Mouse (Mus musculus) neural tube, embryonic 12.5 days (tissue): ENCODE measurements around the gene Tspo2. TPM values are rescaled to one million over a fixed set of nuclear protein-coding genes. Genes with fewer than 3 reads are reported as not detected.

Experiments
- ATAC-seq: fragments of 200-750 bp; cut with Nextera tagmentation; 2 replicates; pipeline ENCODE4 v1.8.0; 2017; ENCODE audit warnings: low read depth, mild to moderate bottlenecking, moderate TSS enrichment, moderate library complexity; ENCODE audit not compliant: low FRiP score
- H3K27ac ChIP-seq: fragments of 300-500 bp; sonication (generic); 2 replicates; pipeline ENCODE4 v1.5.1; 2016
- H3K27me3 ChIP-seq: fragments of 300-500 bp; sonication (generic); replicated peaks from 2 replicates; pipeline ENCODE4 v1.6.1; 2016; ENCODE audit warnings: mild to moderate bottlenecking
- H3K36me3 ChIP-seq: fragments of 300-500 bp; sonication (generic); 2 replicates; pipeline ENCODE4 v1.6.1; 2016; ENCODE audit warnings: mild to moderate bottlenecking
- H3K4me1 ChIP-seq: fragments of 300-500 bp; sonication (generic); 2 replicates; pipeline ENCODE4 v1.6.1; 2016
- H3K4me2 ChIP-seq: fragments of 300-500 bp; sonication (generic); replicated peaks from 2 replicates; pipeline ENCODE4 v1.6.1; 2016; ENCODE audit warnings: mild to moderate bottlenecking
- H3K4me3 ChIP-seq: fragments of 300-500 bp; sonication (generic); 2 replicates; pipeline ENCODE4 v1.5.1; 2016
- H3K9ac ChIP-seq: fragments of 300-500 bp; sonication (generic); 2 replicates; pipeline ENCODE4 v1.6.1; 2016; ENCODE audit warnings: mild to moderate bottlenecking
- H3K9me3 ChIP-seq: fragments of 300-500 bp; sonication (generic); 2 replicates; pipeline ENCODE4 v1.6.1; 2016; ENCODE audit warnings: mild to moderate bottlenecking
- WGBS: fragments of 180-500 bp; shearing (Covaris S2); methylation state at CpG from one replicate; pipeline ENCODE4 v1.1.7; 2016; 5-methylcytosine and 5-hydroxymethylcytosine counted together
- polyA plus RNA-seq: library from polyadenylated mRNA; unstranded; fragments of >200 nt; fragmentation: Nextera tagmentation; extraction: Ambion mirVana; gene quantifications from 2 replicates; pipeline ENCODE4 v1.2.1, GENCODE M21; 2016

Tspo2 gene
- polyA plus RNA-seq, 1 experiment from 2014 or later, result 1.5 TPM

DNA sequence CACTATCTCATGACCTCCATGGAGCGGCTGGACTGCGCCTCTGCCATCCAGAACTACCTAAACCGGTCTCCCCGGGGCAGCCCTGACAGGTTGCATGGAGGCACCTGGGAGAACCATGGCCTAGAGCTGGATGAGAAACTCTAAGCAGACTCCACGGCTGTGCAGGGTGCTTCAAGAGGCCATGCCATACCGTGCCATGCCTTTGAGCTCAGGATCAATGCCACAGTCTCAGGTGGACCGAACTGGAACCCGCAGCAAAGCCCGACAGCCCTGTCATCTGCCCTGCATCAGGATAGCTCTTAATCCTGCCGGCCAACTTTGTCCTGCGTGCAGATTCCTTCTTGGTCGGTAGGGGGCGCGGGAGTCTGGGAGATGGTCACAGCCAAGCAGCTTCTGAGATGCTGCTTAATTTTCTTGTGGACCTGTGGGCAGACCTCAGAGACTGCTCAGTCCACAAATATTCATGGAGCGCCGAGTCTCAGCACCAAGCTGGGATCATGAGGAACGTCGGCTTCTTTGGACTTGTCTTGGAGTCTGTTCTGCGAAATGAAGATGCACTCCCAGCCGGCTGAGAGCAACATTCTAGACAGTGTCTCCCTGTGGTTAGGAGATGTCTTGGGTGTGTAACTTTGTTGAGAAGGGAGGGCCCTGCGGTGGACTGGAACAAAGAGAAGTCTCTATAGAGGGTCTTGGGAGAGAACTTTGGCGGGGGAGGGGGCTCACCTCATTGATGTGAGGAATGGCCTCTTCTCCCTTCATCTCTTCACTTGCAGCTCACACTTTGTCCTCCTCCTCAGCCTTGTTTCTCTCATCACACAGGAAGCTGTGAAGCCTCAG lies 16.3 kb upstream of the Tspo2 start:
- 8% methylated on average over 22 of the region's 22 CpGs for WGBS
- ATAC-seq, result peak; percentile 78
- H3K27ac ChIP-seq, result no peak overlapping the region
- H3K4me1 ChIP-seq, result no peaks in the 10 kb centered on the region
- H3K9me3 ChIP-seq, result no peaks in the 10 kb centered on the region
- H3K4me3 ChIP-seq, result no peak overlapping the region
- H3K4me2 ChIP-seq, result peak overlapping the region; percentile 43
- H3K36me3 ChIP-seq, result no peaks in the 10 kb centered on the region
- H3K9ac ChIP-seq, result no peak overlapping the region
- peaks cover 4% of the 10 kb centered on the region; the same call in 1 of the 2 replicates for H3K27me3 ChIP-seq

DNA sequence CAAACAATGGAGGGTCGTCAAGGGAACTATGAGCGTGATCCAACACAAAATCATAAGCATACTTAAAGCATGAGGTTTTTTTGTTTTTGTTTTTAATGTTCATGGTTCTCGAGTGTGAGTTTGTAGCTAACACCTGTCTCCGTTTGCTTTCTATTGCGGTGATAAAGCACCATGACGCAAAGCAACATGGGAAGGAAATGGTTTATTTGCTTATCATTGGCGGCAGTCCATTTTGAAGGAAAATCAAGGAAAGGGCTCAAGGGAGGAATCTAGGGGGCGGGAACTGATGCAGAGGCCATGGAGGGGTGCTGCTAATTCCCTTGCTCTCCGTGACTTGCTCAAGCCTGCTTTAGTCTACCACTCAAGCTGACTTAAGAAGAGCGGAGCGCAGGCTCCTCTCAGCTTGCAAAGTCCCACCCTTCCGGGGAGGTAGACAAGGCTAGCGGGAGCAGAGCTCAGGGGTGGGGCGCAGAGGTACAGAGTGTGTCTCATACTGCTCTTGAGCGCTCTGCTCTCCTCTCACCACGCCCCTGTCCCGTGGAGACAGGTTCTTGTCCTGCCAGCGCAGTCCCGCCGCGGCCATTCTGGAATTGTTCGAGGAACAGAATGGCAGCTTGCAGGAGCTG lies 15.6 kb upstream of the Tspo2 start:
- Histone ChIP-seq H3K9ac (no peak overlapping the region), H3K36me3 (no peaks in the 10 kb centered on the region), H3K4me2 (peak overlapping the region; percentile 43), H3K27me3 (peaks cover 4% of the 10 kb centered on the region; the same call in 1 of the 2 replicates), H3K9me3 (no peaks in the 10 kb centered on the region), H3K4me3 (no peak overlapping the region), H3K27ac (no peak overlapping the region), H3K4me1 (no peaks in the 10 kb centered on the region)
- 43% methylated on average over 22 of the region's 22 CpGs for WGBS
- ATAC-seq, result 0 out of 2 replicates have a peak, but pooled peaks have one; percentile 7

DNA sequence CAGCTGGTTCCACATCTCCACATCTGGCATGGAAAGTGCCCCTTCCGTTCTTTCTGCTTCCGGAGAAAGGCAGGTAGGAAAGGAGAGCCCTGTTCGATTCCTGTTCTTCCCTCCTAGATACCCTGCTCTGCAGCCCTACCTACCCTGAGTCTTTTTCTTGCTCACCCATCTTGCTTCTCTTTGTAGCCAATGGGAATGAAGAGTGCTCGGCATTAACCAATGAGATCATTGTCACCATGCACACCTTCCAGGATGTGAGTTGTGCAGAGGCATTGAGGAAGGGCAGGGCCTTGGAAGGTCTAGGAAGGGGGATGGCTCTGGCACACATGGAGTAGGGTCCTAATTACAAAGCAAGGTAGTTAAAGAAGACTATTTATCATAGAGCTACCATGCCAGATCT lies 12.1 kb upstream of the Tspo2 start:
- H3K4me2 ChIP-seq, result no peak overlapping the region
- H3K36me3 ChIP-seq, result no peaks in the 10 kb centered on the region
- H3K27me3 ChIP-seq, result peaks cover 4% of the 10 kb centered on the region; the same call in 1 of the 2 replicates
- no peaks in the 10 kb centered on the region for H3K4me1 ChIP-seq
- no peak overlapping the region for H3K9ac ChIP-seq
- whole genome bisulfite sequencing, result 90% methylated on average over 4 of the region's 4 CpGs
- no peaks in the 10 kb centered on the region for H3K9me3 ChIP-seq
- no peak overlapping the region for H3K4me3 ChIP-seq
- H3K27ac ChIP-seq, result no peak overlapping the region
- no peak for ATAC-seq

DNA sequence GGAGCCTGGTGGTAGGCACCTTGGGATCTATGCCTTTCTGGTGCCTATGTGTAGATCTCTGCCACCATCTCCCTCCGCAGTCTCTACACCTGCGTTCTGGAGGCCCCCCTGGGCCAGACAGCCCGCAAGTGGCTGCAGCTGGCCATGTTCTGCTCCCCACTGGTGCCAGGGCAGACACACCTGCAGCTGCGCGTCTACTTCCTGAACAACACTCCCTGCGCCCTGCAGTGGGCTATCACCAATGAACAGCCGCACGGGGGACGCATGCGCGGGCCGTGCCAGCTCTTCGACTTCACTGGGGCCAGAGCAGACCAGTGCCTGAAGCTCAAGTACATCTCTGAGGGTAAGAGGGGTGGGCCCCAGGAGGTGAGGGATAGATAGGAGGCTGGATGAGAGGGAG lies 10.8 kb upstream of the Tspo2 start:
- WGBS, result 97% methylated on average over 13 of the region's 13 CpGs
- H3K9ac ChIP-seq, result no peak overlapping the region
- no peak overlapping the region for H3K4me3 ChIP-seq
- H3K36me3 ChIP-seq, result no peaks in the 10 kb centered on the region
- peaks cover 2% of the 10 kb centered on the region; the same call in 1 of the 2 replicates for H3K27me3 ChIP-seq
- no peak overlapping the region for H3K27ac ChIP-seq
- H3K4me1 ChIP-seq, result no peaks in the 10 kb centered on the region
- H3K4me2 ChIP-seq, result no peak overlapping the region
- no peaks in the 10 kb centered on the region for H3K9me3 ChIP-seq
- no peak for ATAC-seq

DNA sequence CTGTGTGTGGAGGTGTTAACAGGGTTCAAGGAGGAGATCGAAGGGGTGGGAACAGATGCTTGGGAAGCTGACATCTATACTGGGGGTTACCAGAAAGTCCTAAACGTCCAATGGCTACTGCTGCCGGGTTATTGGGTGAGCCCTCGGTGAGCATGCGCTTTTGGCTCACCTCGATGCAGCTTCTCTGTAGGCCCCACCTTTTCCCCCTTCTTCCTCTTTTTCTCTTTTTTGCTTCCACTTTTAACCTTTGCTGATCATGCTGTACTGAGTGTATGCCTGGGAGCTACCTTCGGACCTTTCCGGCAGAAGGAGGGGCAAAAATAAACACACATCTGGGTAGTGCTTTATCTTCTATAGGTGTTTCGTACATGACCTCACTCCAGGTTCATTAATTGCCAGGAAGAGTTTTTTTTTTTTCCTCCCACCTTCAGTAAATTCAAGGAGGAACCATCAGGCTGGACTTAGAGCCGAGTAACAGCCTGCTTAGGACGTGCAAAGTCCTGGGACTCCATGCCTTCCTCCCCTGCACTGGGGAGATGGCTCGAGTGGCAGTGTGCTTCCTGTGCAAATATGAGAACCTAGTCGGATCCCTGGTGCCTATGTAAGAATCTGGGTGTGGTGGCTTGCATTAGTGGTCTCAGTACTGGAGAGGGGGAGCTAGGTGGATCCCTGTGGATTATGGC lies 6.8 kb upstream of the Tspo2 start:
- no peaks in the 10 kb centered on the region for H3K36me3 ChIP-seq
- H3K9me3 ChIP-seq, result no peaks in the 10 kb centered on the region
- no peak for ATAC-seq
- 85% methylated on average over 13 of the region's 13 CpGs for WGBS
- H3K27me3 ChIP-seq, result no peaks in the 10 kb centered on the region
- no peak overlapping the region for H3K4me3 ChIP-seq
- H3K4me1 ChIP-seq, result no peaks in the 10 kb centered on the region
- H3K27ac ChIP-seq, result no peak overlapping the region
- no peak overlapping the region for H3K9ac ChIP-seq
- H3K4me2 ChIP-seq, result no peak overlapping the region

DNA sequence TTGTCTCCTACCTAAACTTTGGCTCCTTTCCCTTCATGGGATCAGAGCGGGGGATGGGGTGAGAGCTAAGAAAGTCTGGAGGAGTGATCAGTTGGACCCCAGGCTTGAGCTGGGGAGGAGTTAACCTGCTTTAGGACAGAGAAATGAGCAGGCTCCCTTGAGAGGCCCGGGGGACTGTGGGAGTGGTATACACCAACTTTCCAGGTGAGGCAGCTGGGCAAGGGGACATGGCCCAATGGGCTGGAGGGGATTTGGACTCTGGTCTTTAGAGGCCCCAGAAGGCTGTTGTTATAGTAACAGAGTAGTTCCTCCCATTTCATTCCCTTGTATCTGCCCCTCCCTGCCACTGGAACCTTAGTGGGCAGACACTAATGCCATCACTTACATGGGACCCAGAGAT lies 4.6 kb upstream of the Tspo2 start:
- no peaks in the 10 kb centered on the region for H3K9me3 ChIP-seq
- H3K4me1 ChIP-seq, result no peaks in the 10 kb centered on the region
- no peak overlapping the region for H3K27ac ChIP-seq
- ATAC-seq, result no peak
- no peak overlapping the region for H3K9ac ChIP-seq
- no peaks in the 10 kb centered on the region for H3K27me3 ChIP-seq
- no peak overlapping the region for H3K4me3 ChIP-seq
- WGBS, result 79% methylated on average over 2 of the region's 2 CpGs
- H3K36me3 ChIP-seq, result no peaks in the 10 kb centered on the region
- H3K4me2 ChIP-seq, result no peak overlapping the region

DNA sequence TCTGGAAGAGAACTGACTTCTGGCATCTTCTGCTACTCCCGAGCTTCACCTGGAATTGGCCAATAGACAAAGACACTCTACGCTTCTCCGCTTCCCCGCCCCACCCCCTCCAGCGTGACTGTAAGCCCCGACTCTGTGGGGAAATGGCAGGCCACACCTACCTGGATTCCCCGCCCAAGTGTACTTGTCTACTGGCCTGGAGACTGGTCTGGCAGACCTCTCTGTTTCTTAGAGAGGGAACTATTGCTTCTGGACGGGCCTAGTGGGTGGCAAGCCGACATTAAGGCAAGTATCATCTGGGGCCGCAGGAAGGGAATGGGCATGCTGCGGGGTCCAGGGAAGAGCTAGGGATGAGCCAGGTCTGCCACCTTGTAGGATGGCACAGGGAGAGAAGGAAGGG lies 3.4 kb upstream of the Tspo2 start, which contains the start of gene Unc5cl:
Unc5cl (plus strand) TSS at position 214 of the 400 bp plus-strand sequence.
- no peak within 1 kb of the TSS for H3K4me2 ChIP-seq
- no peak within 1 kb of the TSS for H3K27ac ChIP-seq
- no peak within 1 kb of the TSS for H3K9ac ChIP-seq
- no peaks in the 10 kb centered on the region for H3K36me3 ChIP-seq
- 57% methylated on average over 11 of the region's 11 CpGs for WGBS
- H3K4me3 ChIP-seq, result no peak within 1 kb of the TSS
- ATAC-seq, result no peak
- H3K27me3 ChIP-seq, result no peaks in the 10 kb centered on the region
- H3K4me1 ChIP-seq, result no peaks in the 10 kb centered on the region
- H3K9me3 ChIP-seq, result no peaks in the 10 kb centered on the region

DNA sequence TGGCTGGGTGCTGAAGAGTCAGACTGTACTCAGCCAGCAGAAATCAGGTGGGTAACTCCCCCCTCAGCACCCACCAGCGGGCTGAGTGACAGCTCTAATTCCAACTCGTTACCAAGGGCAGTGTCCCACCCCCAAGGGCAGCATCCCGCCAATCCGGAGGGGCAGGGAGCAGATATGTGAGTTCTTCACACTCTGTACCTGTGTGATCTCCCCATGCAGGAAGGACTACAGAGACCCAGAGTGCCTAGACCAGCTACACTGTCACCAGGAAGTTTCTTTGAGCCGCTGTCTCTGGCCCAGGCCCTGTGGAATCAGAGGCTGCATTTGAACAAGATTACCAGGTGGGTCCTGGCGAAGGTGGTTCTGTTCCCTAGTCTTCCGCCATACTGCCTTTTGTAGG lies 2.9 kb upstream of the Tspo2 start:
- Histone ChIP-seq H3K4me3 (no peak overlapping the region), H3K4me1 (no peaks in the 10 kb centered on the region), H3K27me3 (no peaks in the 10 kb centered on the region), H3K9ac (no peak overlapping the region), H3K27ac (no peak overlapping the region), H3K36me3 (no peaks in the 10 kb centered on the region), H3K9me3 (no peaks in the 10 kb centered on the region), H3K4me2 (no peak overlapping the region)
- 66% methylated on average over 7 of the region's 7 CpGs for WGBS
- ATAC-seq, result no peak

DNA sequence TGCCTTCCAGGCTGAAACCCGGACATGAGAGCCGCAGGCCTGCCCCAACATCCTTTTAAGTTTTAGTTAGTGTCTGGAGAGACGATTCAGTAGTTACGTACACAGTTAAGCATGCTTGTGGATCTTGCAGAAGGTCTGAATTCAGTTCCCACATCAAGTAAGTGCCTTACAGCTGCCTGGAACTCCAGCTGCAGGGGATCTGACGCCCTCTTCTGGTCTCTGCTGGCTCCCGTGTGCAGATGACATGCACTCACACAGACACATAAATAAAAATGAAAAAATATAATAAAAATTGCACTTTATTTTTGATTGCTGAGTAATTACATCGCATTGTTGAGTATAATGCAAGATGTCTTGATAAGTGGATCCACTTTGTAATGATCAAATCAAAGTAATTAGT lies 2.2 kb upstream of the Tspo2 start:
- no peaks in the 10 kb centered on the region for H3K4me1 ChIP-seq
- H3K4me3 ChIP-seq, result no peak overlapping the region
- H3K9me3 ChIP-seq, result no peaks in the 10 kb centered on the region
- no peaks in the 10 kb centered on the region for H3K27me3 ChIP-seq
- no peak overlapping the region for H3K9ac ChIP-seq
- H3K27ac ChIP-seq, result no peak overlapping the region
- no peaks in the 10 kb centered on the region for H3K36me3 ChIP-seq
- ATAC-seq, result no peak
- H3K4me2 ChIP-seq, result no peak overlapping the region
- 75% methylated on average over 7 of the region's 7 CpGs for WGBS

DNA sequence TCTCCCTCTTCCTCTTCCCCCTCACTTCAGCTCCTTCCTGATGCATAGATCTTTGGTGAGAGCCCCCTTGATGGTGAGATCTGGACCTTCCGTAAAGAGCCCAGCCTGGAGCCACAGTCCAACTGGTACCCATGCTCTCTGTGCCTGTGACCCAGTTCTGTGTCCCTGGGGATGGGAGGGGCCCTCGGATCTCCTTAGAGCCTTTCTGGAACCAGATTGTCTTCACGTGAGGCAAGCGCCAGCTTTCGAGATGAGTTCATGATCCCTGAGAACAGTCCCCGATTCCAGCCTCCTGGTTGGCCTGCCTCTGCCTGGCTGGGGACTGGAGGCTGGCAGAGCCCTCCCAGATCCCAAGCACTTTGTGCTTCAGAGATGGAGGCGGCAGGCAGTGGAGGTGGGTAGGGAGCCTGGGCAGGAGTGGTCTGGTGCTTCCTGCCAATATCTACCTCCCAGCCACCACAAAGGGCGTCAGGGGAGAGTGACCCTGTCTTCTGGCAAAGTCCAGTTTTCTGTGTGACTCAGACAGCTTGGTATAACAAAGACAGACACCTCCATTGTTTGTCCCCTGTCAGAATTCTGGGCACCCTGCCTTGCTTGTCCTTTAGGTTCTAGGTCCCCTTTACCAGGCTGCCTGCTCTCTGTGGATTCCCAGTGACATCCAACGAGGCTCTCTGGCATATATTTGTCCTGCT lies 577 bp upstream of the Tspo2 start:
- Histone ChIP-seq H3K4me1 (no peaks in the 10 kb centered on the region), H3K27ac (no peak overlapping the region), H3K27me3 (no peaks in the 10 kb centered on the region), H3K36me3 (no peaks in the 10 kb centered on the region), H3K4me2 (no peak overlapping the region), H3K9ac (no peak overlapping the region), H3K9me3 (no peaks in the 10 kb centered on the region), H3K4me3 (no peak overlapping the region)
- WGBS, result 77% methylated on average over 9 of the region's 9 CpGs
- no peak for ATAC-seq

DNA sequence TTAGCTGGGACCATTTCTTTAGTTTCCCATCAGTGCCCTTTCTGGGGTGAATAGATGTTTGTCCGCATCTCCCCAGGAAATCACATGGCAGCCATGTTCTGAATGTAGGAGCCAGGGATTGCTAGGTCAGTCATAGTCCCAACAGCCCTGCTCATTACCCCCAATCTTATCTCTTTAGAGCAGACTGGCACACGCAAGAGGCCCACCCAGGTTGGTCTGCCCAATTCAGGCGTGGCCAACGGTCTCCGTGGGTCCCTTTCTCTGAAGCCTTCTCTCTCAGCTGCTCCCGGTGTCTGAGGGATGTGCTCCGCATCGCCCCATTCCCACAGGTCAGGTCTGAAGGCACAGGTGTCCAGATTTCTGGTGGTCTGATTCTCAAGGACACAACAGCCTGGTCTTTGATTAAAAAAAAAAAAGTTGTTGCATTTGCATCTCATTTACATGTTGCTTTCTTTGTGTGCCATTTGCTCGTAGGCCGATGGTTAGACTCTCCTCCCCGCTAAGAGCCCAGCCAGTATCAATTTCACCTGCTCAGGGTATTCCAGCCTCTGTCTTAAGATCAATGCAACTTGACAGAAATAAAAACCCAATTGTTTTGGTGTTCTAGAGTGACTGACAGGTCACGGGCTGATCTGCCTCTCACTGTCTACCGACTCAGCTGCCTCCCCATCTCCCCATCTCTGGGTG lies 513 bp downstream of the Tspo2 start:
- Histone ChIP-seq H3K4me2 (no peak overlapping the region), H3K9me3 (no peaks in the 10 kb centered on the region), H3K4me1 (no peaks in the 10 kb centered on the region), H3K9ac (no peak overlapping the region), H3K27ac (no peak overlapping the region), H3K27me3 (no peaks in the 10 kb centered on the region), H3K36me3 (no peaks in the 10 kb centered on the region), H3K4me3 (no peak overlapping the region)
- ATAC-seq, result no peak
- 83% methylated on average over 13 of the region's 13 CpGs for WGBS
